Mouse (Mus musculus) stomach, embryonic 15.5 days (tissue): ENCODE measurements around the gene Hist2h2be. TPM values are rescaled to one million over a fixed set of nuclear protein-coding genes. Genes with fewer than 3 reads are reported as not detected.
"Not testable (repeated sequence)": the region's sequence is repeated elsewhere in the genome, so short reads cannot be mapped to it uniquely, and the experiment has no call there.

Source experiments
- ATAC-seq: fragments of 200-750 bp; cut with Nextera tagmentation; 2 replicates; pipeline ENCODE4 v1.8.0; 2017; ENCODE audit warnings: low read depth, moderate number of reproducible peaks, moderate TSS enrichment; ENCODE audit not compliant: insufficient read depth, low FRiP score
- H3K27ac ChIP-seq: fragments of 300-500 bp; sonication (generic); 2 replicates; pipeline ENCODE4 v1.5.1; 2015; ENCODE audit warnings: mild to moderate bottlenecking, inconsistent platforms
- H3K27me3 ChIP-seq: fragments of 300-500 bp; sonication (generic); replicated peaks from 2 replicates; pipeline ENCODE4 v1.6.1; 2015; ENCODE audit warnings: inconsistent platforms
- H3K36me3 ChIP-seq: fragments of 300-500 bp; sonication (generic); 2 replicates; pipeline ENCODE4 v1.6.1; 2015; ENCODE audit warnings: inconsistent platforms
- H3K4me1 ChIP-seq: fragments of 300-500 bp; sonication (generic); 2 replicates; pipeline ENCODE4 v1.6.1; 2015; ENCODE audit warnings: inconsistent platforms
- H3K4me2 ChIP-seq: fragments of 300-500 bp; sonication (generic); 2 replicates; pipeline ENCODE4 v1.6.1; 2015; ENCODE audit warnings: mild to moderate bottlenecking, inconsistent platforms
- H3K4me3 ChIP-seq: fragments of 300-500 bp; sonication (generic); replicated peaks from 2 replicates; pipeline ENCODE4 v1.5.1; 2015; ENCODE audit warnings: inconsistent platforms
- H3K9ac ChIP-seq: fragments of 300-500 bp; sonication (generic); 2 replicates; pipeline ENCODE4 v1.6.1; 2015; ENCODE audit warnings: inconsistent platforms
- H3K9me3 ChIP-seq: fragments of 300-500 bp; sonication (generic); 2 replicates; pipeline ENCODE4 v1.6.1; 2016; ENCODE audit warnings: inconsistent platforms
- WGBS: fragments of 180-500 bp; shearing (Covaris S2); methylation state at CpG from one replicate; pipeline ENCODE4 v1.1.7; 2015; 5-methylcytosine and 5-hydroxymethylcytosine counted together
- polyA plus RNA-seq: library from polyadenylated mRNA; unstranded; fragments of >200 nt; fragmentation: Nextera tagmentation; extraction: Ambion mirVana; gene quantifications from 2 replicates; pipeline ENCODE4 v1.2.1, GENCODE M21; 2015

The Hist2h2be gene
- polyA plus RNA-seq, 1 experiment from 2014 or later: 8.0 TPM

GRCm38 (mm10) chr3:96181510-96182381, 39.2 kb upstream of the Hist2h2be start:
- Histone ChIP-seq H3K4me3 (peak overlapping the region; percentile 54), H3K9me3 (no peaks in the 10 kb centered on the region), H3K4me2 (peak overlapping the region; percentile 84), H3K27me3 (no peaks in the 10 kb centered on the region), H3K27ac (peak overlapping the region; percentile 14; the same call in 1 of the 2 replicates), H3K4me1 (peaks cover 13% of the 10 kb centered on the region; the same call in 1 of the 2 replicates), H3K9ac (no peak overlapping the region), H3K36me3 (peaks cover 11% of the 10 kb centered on the region)
- ATAC-seq: no peak; the same call in 1 of the 2 replicates
- WGBS: 30% methylated on average over 12 of the region's 12 CpGs

- Histone ChIP-seq H3K27ac (peak overlapping the region; percentile 35; the same call in 1 of the 2 replicates), H3K4me3 (peak overlapping the region; percentile 54; the same call in 1 of the 2 replicates)
Measured at GRCm38 (mm10) chr3:96182382-96182776, 38.5 kb upstream of the Hist2h2be start.

GRCm38 (mm10) chr3:96192977-96193376, 27.9 kb upstream of the Hist2h2be start:
- Histone ChIP-seq H3K27me3 (no peaks in the 10 kb centered on the region), H3K27ac (no peak overlapping the region), H3K36me3 (no peaks in the 10 kb centered on the region), H3K4me2 (no peak overlapping the region), H3K9me3 (no peaks in the 10 kb centered on the region), H3K4me1 (0 out of 2 replicates have a peak, but pooled peaks cover 6% of the 10 kb centered on the region), H3K9ac (no peak overlapping the region), H3K4me3 (no peak overlapping the region)
- no peak for ATAC-seq
- 60% methylated on average over 12 of the region's 12 CpGs for WGBS

More at GRCm38 (mm10) chr3:96182382-96182776, 38.5 kb upstream of the Hist2h2be start:
- 14% methylated on average over 4 of the region's 4 CpGs for WGBS
- Histone ChIP-seq H3K4me2 (peak overlapping the region; percentile 84; the same call in 1 of the 2 replicates), H3K27me3 (no peaks in the 10 kb centered on the region), H3K36me3 (peaks cover 11% of the 10 kb centered on the region), H3K4me1 (peaks cover 13% of the 10 kb centered on the region; the same call in 1 of the 2 replicates), H3K9me3 (no peaks in the 10 kb centered on the region), H3K9ac (no peak overlapping the region)
- ATAC-seq: no peak

DNA sequence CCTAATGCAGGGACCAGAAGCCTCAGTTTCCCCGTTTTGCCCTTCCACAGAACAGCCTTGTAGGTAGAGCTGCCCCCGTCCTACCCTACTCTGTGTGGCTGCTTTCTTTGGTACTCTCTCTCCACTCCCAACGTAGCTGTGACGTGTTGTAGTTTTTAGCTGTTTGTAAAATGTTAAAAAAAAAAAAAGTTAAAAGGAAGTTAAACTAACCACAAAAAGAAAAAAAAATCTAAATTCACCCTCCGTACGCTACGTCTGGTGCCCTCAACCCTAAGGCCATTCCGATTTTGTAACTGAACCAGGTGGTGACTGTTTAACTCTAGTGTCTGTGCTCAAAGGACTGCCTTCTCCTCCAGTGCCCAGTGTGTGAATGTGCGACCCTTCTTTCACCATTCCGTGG, 26.0 kb upstream of the Hist2h2be start:
- Histone ChIP-seq H3K36me3 (no peaks in the 10 kb centered on the region), H3K4me3 (no peak overlapping the region), H3K9ac (no peak overlapping the region), H3K4me2 (no peak overlapping the region), H3K27me3 (no peaks in the 10 kb centered on the region), H3K27ac (no peak overlapping the region), H3K9me3 (no peaks in the 10 kb centered on the region), H3K4me1 (0 out of 2 replicates have a peak, but pooled peaks cover 9% of the 10 kb centered on the region)
- no peak for ATAC-seq
- WGBS: 83% methylated on average over 10 of the region's 10 CpGs

- Histone ChIP-seq H3K4me3 (no peak overlapping the region), H3K27ac (no peak overlapping the region), H3K4me1 (0 out of 2 replicates have a peak, but pooled peaks cover 9% of the 10 kb centered on the region), H3K27me3 (no peaks in the 10 kb centered on the region), H3K36me3 (no peaks in the 10 kb centered on the region), H3K9ac (no peak overlapping the region), H3K4me2 (no peak overlapping the region), H3K9me3 (no peaks in the 10 kb centered on the region)
- 92% methylated on average over 11 of the region's 11 CpGs for WGBS
- no peak for ATAC-seq
Measured at GRCm38 (mm10) chr3:96195616-96196313, 25.2 kb upstream of the Hist2h2be start.

DNA sequence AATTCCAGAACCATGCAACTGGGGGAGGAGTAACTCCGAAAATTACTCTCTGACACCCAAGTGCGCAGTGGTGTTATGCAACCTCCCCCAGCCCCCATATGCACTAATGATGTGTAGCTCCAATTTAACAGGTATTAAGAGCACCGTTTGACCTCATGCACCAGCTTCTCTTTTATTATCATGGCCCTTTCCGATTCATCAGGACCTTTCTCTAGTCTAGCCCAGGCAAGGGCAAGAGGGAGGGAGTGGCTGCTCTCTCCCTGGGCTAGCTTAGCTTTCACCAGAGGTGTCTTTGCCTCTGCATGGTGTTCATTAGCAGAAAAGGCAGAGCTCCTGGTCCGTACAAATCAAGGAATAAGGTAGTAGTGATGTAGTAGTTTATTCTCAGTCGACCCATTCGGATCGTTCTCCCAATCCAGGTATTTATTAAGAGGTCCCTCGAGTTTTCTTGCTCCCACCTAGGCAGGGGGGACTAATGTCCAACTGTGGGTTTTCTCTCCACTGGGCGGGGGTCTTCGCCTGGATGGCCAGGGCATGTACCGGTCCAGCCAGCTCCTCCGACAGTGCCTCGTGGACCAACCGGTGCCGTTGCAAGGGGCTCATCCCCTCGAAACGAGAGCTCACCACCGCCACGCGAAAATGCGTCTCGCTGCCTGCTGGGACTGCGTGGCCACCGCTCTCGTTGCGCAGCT, 24.3 kb upstream of the Hist2h2be start:
- Histone ChIP-seq H3K36me3 (no peaks in the 10 kb centered on the region), H3K9me3 (no peaks in the 10 kb centered on the region), H3K4me3 (peak overlapping the region; percentile 77), H3K9ac (peak overlapping the region; percentile 84), H3K4me2 (peak overlapping the region; percentile 100), H3K4me1 (0 out of 2 replicates have a peak, but pooled peaks cover 9% of the 10 kb centered on the region), H3K27ac (peak overlapping the region; percentile 94), H3K27me3 (no peaks in the 10 kb centered on the region)
- no peak for ATAC-seq
- WGBS: 16% methylated on average over 27 of the region's 27 CpGs

DNA sequence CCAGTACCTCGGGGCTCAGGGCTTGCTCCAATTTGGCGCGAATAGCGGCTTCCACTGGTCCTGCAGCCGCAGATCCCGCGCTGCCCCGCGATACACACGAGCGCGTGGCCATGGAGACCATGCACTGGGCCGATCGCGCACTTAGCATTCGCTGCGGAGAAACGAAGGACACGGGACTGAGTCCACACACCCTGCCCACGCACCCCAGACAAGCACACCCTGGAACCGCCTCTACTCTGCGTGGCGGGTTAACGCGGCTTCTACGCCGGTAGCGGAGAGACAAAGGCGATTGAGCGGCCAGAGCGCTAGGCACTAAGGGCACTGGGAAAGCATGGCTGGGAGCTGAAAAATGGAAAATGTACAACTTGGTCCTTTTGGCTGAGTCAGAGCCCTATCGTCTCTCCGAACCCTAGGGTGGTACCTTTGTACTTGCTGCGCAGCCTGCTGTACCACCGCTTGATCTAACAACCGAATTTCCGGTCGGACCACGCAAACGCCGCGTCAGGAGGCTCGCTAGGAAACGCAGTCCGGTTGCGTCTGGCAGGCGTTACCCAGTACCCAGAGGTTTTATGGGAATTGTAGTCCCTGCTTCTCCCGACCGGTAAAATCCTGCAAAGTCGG, 23.7 kb upstream of the Hist2h2be start:
- peak; percentile 92 for ATAC-seq
- under 1% methylated on average over 50 of the region's 50 CpGs for WGBS
- 0 out of 2 replicates have a peak, but pooled peaks cover 9% of the 10 kb centered on the region for H3K4me1 ChIP-seq
- H3K36me3 ChIP-seq: no peaks in the 10 kb centered on the region
- H3K9ac ChIP-seq: peak overlapping the region; percentile 84
- H3K4me2 ChIP-seq: peak overlapping the region; percentile 100
- peak overlapping the region; percentile 94 for H3K27ac ChIP-seq
- H3K4me3 ChIP-seq: peak overlapping the region; percentile 77
- no peaks in the 10 kb centered on the region for H3K27me3 ChIP-seq
- no peaks in the 10 kb centered on the region for H3K9me3 ChIP-seq

- ATAC-seq: peak; percentile 56; the same call in 1 of the 2 replicates
- H3K4me2 ChIP-seq: peak overlapping the region; percentile 100
- 0 out of 2 replicates have a peak, but pooled peaks cover 9% of the 10 kb centered on the region for H3K4me1 ChIP-seq
- H3K36me3 ChIP-seq: no peaks in the 10 kb centered on the region
- no peaks in the 10 kb centered on the region for H3K9me3 ChIP-seq
- no peak overlapping the region for H3K9ac ChIP-seq
- H3K27me3 ChIP-seq: no peaks in the 10 kb centered on the region
- peak overlapping the region; percentile 75 for H3K27ac ChIP-seq
- peak overlapping the region; percentile 77 for H3K4me3 ChIP-seq
- 6% methylated on average over 6 of the region's 6 CpGs for WGBS
Measured at GRCm38 (mm10) chr3:96198181-96198580, 22.7 kb upstream of the Hist2h2be start.

GRCm38 (mm10) chr3:96198601-96199251, 22.2 kb upstream of the Hist2h2be start:
- not testable (repeated sequence) for H3K4me1 ChIP-seq, H3K27me3 ChIP-seq, H3K9ac ChIP-seq, H3K4me3 ChIP-seq, ATAC-seq, H3K9me3 ChIP-seq, H3K27ac ChIP-seq, H3K36me3 ChIP-seq, H3K4me2 ChIP-seq
- WGBS: 26% methylated on average over 8 of the region's 8 CpGs

DNA sequence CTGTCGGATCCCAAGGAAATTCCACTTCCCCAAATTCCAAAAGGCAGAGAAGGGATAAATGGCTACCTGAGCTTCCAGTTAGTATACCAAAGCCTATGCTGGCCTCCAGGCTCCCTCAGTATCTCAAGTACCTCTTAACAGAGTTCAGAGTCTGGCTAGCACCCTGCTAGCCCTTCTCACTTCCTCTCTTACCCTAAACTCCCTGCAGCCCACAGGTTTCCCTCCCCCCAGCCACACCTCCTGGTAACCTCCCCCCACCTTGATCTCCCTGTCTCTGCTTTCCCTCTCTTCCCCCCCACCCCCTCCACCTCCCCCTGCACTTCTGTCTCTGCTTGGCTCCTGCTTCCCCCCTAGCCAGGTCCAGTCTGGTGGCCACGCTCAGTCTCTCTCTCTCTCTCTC, 21.2 kb upstream of the Hist2h2be start:
- 0 out of 2 replicates have a peak, but pooled peaks cover 9% of the 10 kb centered on the region for H3K4me1 ChIP-seq
- H3K27me3 ChIP-seq: no peaks in the 10 kb centered on the region
- H3K4me3 ChIP-seq: no peak overlapping the region
- ATAC-seq: no peak
- no peaks in the 10 kb centered on the region for H3K36me3 ChIP-seq
- H3K9ac ChIP-seq: no peak overlapping the region
- H3K4me2 ChIP-seq: no peak overlapping the region
- 62% methylated on average over 2 of the region's 2 CpGs for WGBS
- no peaks in the 10 kb centered on the region for H3K9me3 ChIP-seq
- no peak overlapping the region for H3K27ac ChIP-seq

GRCm38 (mm10) chr3:96207819-96208218, 13.1 kb upstream of the Hist2h2be start:
- Histone ChIP-seq H3K4me1 (no peaks in the 10 kb centered on the region), H3K4me2 (no peak overlapping the region), H3K27ac (no peak overlapping the region), H3K4me3 (no peak overlapping the region), H3K9ac (no peak overlapping the region), H3K36me3 (no peaks in the 10 kb centered on the region), H3K27me3 (no peaks in the 10 kb centered on the region), H3K9me3 (no peaks in the 10 kb centered on the region)
- ATAC-seq: no peak
- 69% methylated on average over 3 of the region's 3 CpGs for WGBS
